Mouse (Mus musculus): Measurements from ENCODE around the gene Abca8a.

GRCm38 (mm10) chr11:110060127-110060526 lies 35.7 kb downstream of the Abca8a start:
- TF ChIP-seq POLR2A (IDR thresholded peaks at IDR 0.05; ENCODE audit: borderline replicate concordance, control insufficient read depth, low read depth, low read length) (no peak), CTCF (IDR thresholded peaks at IDR 0.05; ENCODE audit: control insufficient read depth, insufficient read depth, low read length) (no peak)
